Mouse (Mus musculus) kidney, postnatal 10 days (tissue): ENCODE measurements around the gene Bysl.
"Not testable (repeated sequence)": the region's sequence is repeated elsewhere in the genome, so short reads cannot be mapped to it uniquely, and the experiment has no call there.

Experiments used
- DNase-seq: peaks from one replicate; pipeline ENCODE4 v3.0.0; 2021; ENCODE audit warnings: mixed read lengths

Gene Bysl

DNA sequence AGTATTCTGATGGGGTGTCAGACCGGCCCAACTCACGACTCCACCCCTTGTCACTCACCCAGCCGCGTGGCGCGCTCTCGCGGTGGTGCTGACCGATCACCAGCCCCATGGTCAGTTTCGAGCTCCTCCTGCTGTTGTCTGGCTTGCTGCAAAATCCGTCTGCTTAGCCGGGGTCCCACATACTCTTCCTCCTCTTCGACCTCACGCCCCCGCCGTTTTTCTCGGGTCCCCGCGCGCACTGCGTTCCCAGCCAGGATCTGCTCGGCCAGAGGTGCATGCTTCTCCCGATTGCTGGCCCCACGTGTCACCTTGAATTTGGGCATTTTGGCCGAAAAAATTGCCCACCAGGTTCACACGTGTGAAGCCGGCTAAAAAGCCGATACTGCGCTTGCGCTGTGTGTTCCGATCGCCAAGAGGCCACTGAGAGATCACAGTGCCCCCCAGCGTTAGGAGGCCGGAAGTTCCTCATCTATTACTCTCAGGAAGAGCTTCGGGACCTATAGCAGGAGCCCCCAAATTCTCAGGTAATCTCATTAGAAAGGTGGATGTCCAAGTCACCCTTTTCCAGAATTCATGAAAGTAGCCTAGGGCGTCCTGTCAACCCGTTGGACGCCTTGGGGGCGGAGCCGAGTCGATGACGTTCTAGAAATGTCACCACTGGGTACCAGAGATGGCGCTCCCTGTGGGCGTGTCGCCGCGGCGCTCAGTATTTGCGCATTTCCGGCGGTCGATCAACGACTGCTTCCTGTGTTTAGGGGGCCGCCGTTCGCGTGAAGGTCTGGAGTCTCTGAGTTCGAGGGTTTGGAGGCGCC is at the start of gene Bysl, which contains the start of the genes Med20 and Gm20517:
Gene Bysl (minus strand): TSS at position 644 of the 812 bp plus-strand sequence.
Gene Med20 (plus strand): TSS at position 734 of the 812 bp plus-strand sequence.
Gene Gm20517 (plus strand): TSS at position 741 of the 812 bp plus-strand sequence.
- peak; percentile 99 for DNase-seq

DNA sequence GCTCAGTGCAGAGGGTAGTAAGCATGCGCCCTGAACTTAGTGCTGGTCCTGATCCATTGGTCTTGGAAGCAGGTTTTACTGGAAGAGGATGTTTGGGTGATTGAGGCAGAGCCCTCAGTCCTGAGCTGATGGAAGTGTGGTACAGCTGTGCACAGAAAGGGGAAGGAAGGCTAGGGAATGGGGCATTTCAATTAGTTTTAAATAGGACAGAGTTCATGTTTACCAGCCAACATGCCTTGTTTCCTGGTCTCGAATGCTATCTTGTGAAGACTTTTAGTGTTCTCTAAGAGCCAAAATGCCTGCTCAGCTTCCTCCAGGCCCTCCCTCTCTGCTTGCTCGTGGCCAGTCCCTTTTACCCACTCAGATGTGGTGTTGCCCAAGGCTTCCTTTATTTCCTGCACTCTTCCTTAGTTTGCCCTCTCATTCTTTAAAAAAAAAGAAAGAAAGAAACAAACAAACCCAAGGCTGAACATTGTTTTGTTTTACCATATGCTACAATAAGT is 47.5 kb upstream of the Bysl start:
- no peak for DNase-seq

- no peak for DNase-seq
These were observed 46.6 kb upstream of the Bysl start for GRCm38 (mm10) chr17:47657901-47658300.

DNA sequence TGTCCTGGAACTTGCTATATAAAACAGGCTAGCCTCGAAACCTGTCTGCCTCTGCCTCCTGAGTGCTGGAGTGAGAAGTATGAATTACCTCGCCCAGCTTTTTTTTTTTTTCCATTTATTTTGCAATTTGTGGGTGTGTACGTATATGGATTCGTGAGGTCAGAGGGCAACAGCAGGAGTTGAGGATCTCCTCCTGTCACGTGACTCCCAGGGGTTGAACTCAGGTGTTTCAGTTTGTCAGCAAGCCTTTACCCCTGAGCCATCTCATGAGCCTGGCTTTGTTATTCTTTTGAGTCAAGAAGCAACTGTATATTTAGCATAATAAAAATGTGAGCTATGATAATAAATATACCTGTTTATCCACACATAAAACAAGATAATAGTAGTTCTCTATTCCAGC is 44.4 kb upstream of the Bysl start:
- DNase-seq: no peak

- DNase-seq: not testable (repeated sequence)
These were observed 43.1 kb upstream of the Bysl start for GRCm38 (mm10) chr17:47654346-47654745.

DNA sequence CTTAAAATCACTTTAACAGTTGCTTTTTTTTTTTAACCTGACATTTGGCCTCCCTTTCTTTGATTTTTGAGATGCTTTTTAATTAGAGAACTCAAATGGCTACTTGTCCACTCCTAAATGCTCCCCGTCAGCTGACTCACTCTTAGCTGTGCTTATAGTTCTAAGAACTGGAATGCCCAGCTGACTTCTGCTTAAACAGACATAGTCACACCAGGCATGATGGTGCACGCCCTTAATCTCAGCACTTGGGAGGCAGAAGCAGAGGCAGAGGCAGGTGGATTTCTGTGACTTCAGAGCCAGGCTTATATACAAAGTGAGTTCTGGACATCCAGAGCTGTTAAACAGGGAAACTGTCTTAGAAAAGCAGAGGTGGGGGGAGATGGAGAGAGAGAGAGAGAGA is 40.7 kb upstream of the Bysl start:
- no peak for DNase-seq

DNA sequence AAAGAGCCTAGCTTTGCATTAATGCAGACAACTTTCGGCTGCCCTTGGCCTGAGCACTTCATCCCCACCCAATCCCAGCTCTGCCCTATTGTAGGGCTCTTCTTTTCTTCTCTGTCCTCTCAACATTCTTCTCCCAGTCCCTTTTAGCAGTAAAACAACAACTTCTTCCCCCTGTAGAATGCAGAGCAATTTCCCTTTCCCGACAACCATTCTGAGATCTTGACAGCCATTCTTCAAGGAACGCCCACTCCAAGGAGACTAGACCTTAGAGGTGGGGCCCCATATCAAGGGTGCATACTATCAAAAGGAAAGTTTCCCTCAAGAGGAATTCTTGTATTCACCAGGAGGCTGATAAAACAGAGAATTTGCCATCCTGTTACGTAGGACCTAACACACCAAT is 37.7 kb upstream of the Bysl start:
- DNase-seq: no peak

GRCm38 (mm10) chr17:47646683-47647082 is 35.4 kb upstream of the Bysl start:
- DNase-seq: peak; percentile 82

DNA sequence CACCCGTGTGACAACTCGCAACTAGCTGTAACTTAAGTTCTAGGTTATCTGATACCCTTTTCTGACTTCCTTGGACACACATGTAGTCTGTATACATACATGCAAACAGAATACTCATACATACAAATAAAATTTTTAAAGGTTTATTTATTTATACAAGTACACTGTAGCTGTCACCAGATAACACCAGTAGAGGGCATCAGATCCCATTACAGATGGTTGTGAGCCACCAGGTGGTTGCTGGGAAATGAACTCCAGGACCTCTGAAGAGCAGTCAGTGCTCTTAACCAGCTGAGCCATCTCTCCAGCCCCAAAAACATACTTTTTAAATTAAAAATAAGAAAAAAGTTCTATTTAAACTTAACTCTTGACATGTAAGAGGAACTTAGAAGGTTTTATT is 31.7 kb upstream of the Bysl start:
- no peak for DNase-seq

DNA sequence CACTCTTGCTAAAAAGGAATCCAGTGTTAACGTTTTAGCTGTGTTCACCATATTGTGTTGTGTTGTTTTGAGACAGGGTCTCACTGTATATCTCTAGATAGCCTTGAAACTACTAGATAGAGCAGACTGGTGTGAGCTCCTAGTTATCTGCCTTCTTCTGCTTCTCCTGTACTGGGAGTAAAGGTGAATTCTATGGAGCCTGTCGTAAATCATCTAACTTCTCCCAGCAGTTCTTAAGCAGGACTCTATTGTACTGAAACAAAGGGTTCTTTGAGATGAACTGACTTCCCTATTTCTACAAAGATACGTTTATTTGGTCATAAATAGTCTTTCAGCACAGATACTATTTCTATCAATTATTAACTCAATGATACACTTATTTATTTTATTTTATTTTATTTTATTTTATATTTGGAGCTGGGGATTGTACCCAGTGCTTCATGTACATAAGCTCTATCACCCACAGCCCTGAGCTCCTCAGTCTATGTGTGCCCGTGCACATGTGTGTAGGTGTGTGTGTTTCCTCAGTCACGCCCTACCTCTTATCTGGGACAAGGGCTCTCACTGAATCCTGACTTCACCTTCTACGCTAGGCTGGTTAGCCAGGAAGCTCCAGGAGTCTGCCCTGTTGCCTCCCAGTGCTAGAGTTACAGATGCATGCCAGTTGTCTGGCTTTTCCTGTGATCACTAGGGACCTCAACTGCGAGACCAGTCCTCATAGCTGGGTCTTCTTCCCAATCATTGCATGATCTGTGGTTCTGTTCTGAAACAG is 22.9 kb upstream of the Bysl start:
- no peak for DNase-seq

GRCm38 (mm10) chr17:47632181-47632840 is 21.0 kb upstream of the Bysl start:
- DNase-seq: no peak

DNA sequence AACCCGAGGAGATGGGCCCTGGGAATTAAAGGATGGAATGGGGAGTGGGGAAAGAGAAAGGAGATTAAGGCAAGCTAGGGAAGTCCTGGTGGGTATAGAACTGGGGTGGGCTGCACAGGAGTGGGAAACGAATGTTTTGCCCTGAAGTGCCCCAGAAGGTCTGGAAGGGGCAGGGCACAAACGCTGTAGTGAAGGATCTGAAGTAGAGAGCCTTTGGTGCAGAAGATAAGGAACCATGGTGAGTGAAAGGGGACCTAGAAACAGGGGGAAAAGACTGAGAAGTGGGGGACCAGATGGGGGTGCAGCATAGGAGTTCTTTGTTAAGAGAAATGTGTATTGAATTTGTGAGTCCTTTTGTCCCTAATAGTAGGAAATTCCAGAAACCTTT is 19.4 kb upstream of the Bysl start, which contains the start of gene Usp49:
Gene Usp49 (plus strand): TSS at position 13 of the 388 bp plus-strand sequence.
- no peak for DNase-seq

- DNase-seq: no peak
These were observed 18.7 kb upstream of the Bysl start for GRCm38 (mm10) chr17:47629717-47630677.

GRCm38 (mm10) chr17:47628851-47629676 is 17.8 kb upstream of the Bysl start:
- DNase-seq: peak; percentile 98

DNA sequence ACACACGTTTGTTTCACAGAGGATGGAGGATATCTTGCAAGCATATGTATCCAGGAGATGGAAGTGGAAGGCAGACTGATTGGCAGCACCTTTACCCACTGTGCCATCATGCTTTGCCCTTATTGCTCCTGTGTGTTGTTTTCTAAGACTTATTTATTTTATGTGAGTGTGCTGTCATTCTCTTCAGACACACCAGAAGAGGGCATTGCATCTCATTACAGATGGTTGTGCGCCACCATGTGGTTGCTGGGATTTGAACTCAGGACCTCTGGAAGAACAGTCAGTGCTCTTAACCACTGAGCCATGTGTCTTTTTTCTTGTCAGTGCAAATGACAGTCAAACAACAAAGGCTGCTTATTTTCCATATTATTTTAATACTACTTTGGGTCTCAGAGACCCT is 16.5 kb upstream of the Bysl start:
- no peak for DNase-seq

- no peak for DNase-seq
These were observed 14.7 kb upstream of the Bysl start for GRCm38 (mm10) chr17:47626031-47626430.

DNA sequence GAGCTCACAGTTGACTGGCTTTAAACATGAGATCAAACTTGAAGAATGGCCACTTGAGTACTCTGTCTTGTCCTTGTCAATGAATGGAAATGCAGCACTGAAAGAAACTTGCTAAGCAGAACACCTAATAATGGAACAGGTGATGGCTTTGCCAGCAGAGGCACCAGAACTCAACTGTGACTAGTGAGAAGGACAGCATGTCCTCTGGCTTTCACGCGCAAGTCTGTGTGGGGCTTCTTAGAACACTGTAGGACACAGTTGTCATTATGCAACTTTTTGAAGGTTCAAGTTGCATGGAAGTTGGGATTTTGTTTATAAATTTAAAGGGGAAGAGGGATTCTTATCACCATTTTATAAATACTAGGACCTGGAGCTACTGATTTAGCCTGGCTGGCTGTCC is 13.8 kb upstream of the Bysl start:
- no peak for DNase-seq

GRCm38 (mm10) chr17:47624572-47624971 is 13.3 kb upstream of the Bysl start:
- DNase-seq: not testable (repeated sequence)

- DNase-seq: no peak
These were observed 11.7 kb upstream of the Bysl start for GRCm38 (mm10) chr17:47622912-47623554.

GRCm38 (mm10) chr17:47618556-47619311 is 7.4 kb upstream of the Bysl start:
- no peak for DNase-seq
